Mouse (Mus musculus): ENCODE measurements around the gene Myrf.

- TF ChIP-seq CTCF (IDR thresholded peaks at IDR 0.05; ENCODE audit: low read depth, low read length), result no peak
- no peak for TF ChIP-seq POLR2A (IDR thresholded peaks at IDR 0.05; ENCODE audit: extremely low read depth, insufficient read depth, low read length)
Observed at GRCm38 (mm10) chr19:10163896-10164295, 76.7 kb downstream of the Myrf start.

All from liver, adult 2 months (tissue).